Mouse (Mus musculus): ENCODE data around the gene Bcdin3d.

DNA sequence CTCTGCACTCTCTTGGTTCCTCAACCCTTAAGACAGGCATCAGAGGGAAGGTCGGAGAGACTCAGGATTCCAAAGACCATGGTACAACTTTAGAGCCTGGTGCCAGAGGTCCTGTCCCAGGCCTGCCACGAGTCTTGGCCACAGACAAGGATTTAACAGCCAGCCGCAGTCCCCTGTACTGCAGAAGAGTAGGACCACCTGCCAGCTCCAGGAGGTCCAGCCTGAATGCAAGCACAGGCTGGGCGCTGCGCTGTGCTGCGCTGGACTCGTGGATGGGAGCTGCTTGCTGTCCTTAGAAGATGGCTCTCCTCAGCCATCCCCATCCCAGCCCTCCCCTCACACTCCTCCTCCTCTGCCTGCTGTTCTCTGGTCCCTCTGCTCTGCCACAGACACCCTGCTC lies 43.2 kb upstream of the Bcdin3d start:
- no peak for TF ChIP-seq CTCF (IDR thresholded peaks at IDR 0.05; ENCODE audit: borderline replicate concordance, insufficient read depth, low read depth, low read length)
- no peak for TF ChIP-seq POLR2A (IDR thresholded peaks at IDR 0.05; ENCODE audit: borderline replicate concordance, insufficient read depth, low read length)
